Mouse (Mus musculus): ENCODE measurements around the gene Sesn3. TPM values are rescaled to one million over a fixed set of nuclear protein-coding genes. Genes with fewer than 3 reads are reported as not detected.
A peak's percentile ranks its signal among the peaks of the same experiment; 100 is the strongest.

Sesn3 gene
- polyA plus RNA-seq, 1 experiment from 2014 or later, result 33.6 TPM

- WGBS, result 37% methylated on average over 6 of the region's 6 CpGs
- Histone ChIP-seq H3K4me2 (ENCODE audit: low read depth, low read length) (no peak overlapping the region), H3K9me3 (ENCODE audit: control insufficient read depth, low read length) (no peaks in the 10 kb centered on the region), H3K36me3 (ENCODE audit: control insufficient read depth, insufficient read depth, low read length) (no peaks in the 10 kb centered on the region), H3K27me3 (ENCODE audit: control insufficient read depth, insufficient read depth, low read length) (no peaks in the 10 kb centered on the region), H3K9ac (replicated peaks; ENCODE audit: low read depth, low read length) (no peak overlapping the region), H3K4me3 (ENCODE audit: low read depth, low read length) (no peak overlapping the region), H3K4me1 (ENCODE audit: control insufficient read depth, insufficient read depth, low read length) (no peaks in the 10 kb centered on the region), H3K27ac (ENCODE audit: low read depth, low read length) (no peak overlapping the region)
- ATAC-seq (ENCODE audit: low read depth), result peak; percentile 50; the same call in 1 of the 2 replicates
These were observed 80.0 kb downstream of the Sesn3 start for GRCm38 (mm10) chr9:14354852-14355251.

- WGBS, result 80% methylated on average over 4 of the region's 4 CpGs
- H3K36me3 ChIP-seq (ENCODE audit: control insufficient read depth, insufficient read depth, low read length), result no peaks in the 10 kb centered on the region
- H3K4me3 ChIP-seq (ENCODE audit: low read depth, low read length), result no peak overlapping the region
- no peak for ATAC-seq (ENCODE audit: low read depth)
- H3K9me3 ChIP-seq (ENCODE audit: control insufficient read depth, low read length), result no peaks in the 10 kb centered on the region
- no peak overlapping the region for H3K9ac ChIP-seq (replicated peaks; ENCODE audit: low read depth, low read length)
- no peaks in the 10 kb centered on the region for H3K27me3 ChIP-seq (ENCODE audit: control insufficient read depth, insufficient read depth, low read length)
- H3K4me1 ChIP-seq (ENCODE audit: control insufficient read depth, insufficient read depth, low read length), result no peaks in the 10 kb centered on the region
- H3K27ac ChIP-seq (ENCODE audit: low read depth, low read length), result no peak overlapping the region
- H3K4me2 ChIP-seq (ENCODE audit: low read depth, low read length), result no peak overlapping the region
These were observed 82.2 kb downstream of the Sesn3 start for GRCm38 (mm10) chr9:14357033-14357432.

GRCm38 (mm10) chr9:14362068-14362768, 87.4 kb downstream of the Sesn3 start:
- no peak overlapping the region for H3K4me2 ChIP-seq (ENCODE audit: low read depth, low read length)
- H3K4me3 ChIP-seq (ENCODE audit: low read depth, low read length), result no peak overlapping the region
- no peaks in the 10 kb centered on the region for H3K9me3 ChIP-seq (ENCODE audit: control insufficient read depth, low read length)
- H3K27me3 ChIP-seq (ENCODE audit: control insufficient read depth, insufficient read depth, low read length), result no peaks in the 10 kb centered on the region
- no peak overlapping the region for H3K9ac ChIP-seq (replicated peaks; ENCODE audit: low read depth, low read length)
- no peak for ATAC-seq (ENCODE audit: low read depth)
- H3K36me3 ChIP-seq (ENCODE audit: control insufficient read depth, insufficient read depth, low read length), result no peaks in the 10 kb centered on the region
- H3K27ac ChIP-seq (ENCODE audit: low read depth, low read length), result no peak overlapping the region
- H3K4me1 ChIP-seq (ENCODE audit: control insufficient read depth, insufficient read depth, low read length), result no peaks in the 10 kb centered on the region
- WGBS, result 84% methylated on average over 8 of the region's 8 CpGs

GRCm38 (mm10) chr9:14363540-14363939, 88.7 kb downstream of the Sesn3 start:
- 82% methylated on average over 6 of the region's 6 CpGs for WGBS
- no peak overlapping the region for H3K9ac ChIP-seq (replicated peaks; ENCODE audit: low read depth, low read length)
- no peak for ATAC-seq (ENCODE audit: low read depth)
- H3K4me2 ChIP-seq (ENCODE audit: low read depth, low read length), result no peak overlapping the region
- no peaks in the 10 kb centered on the region for H3K36me3 ChIP-seq (ENCODE audit: control insufficient read depth, insufficient read depth, low read length)
- no peaks in the 10 kb centered on the region for H3K27me3 ChIP-seq (ENCODE audit: control insufficient read depth, insufficient read depth, low read length)
- no peaks in the 10 kb centered on the region for H3K9me3 ChIP-seq (ENCODE audit: control insufficient read depth, low read length)
- no peaks in the 10 kb centered on the region for H3K4me1 ChIP-seq (ENCODE audit: control insufficient read depth, insufficient read depth, low read length)
- no peak overlapping the region for H3K4me3 ChIP-seq (ENCODE audit: low read depth, low read length)
- H3K27ac ChIP-seq (ENCODE audit: low read depth, low read length), result no peak overlapping the region

DNA sequence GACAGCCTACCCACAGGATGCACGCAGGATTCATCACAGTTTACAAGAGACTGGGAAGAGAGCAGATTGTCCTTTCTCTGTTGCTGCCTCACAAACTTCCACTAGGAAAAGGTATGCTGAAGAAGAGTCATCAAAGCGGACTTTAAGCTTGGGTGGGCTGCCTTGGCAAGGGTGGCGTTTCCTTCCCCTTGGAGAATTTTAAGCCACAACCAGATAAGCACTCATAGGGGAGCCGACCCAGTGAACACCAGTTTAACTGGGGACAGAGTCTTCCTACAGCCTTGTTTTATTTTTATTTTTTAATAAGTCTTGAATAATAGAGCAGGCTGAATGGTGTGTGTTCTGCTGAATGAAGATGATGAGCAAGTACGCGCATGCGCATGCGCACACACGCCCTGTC, 89.9 kb downstream of the Sesn3 start:
- no peaks in the 10 kb centered on the region for H3K9me3 ChIP-seq (ENCODE audit: control insufficient read depth, low read length)
- no peaks in the 10 kb centered on the region for H3K4me1 ChIP-seq (ENCODE audit: control insufficient read depth, insufficient read depth, low read length)
- no peak for ATAC-seq (ENCODE audit: low read depth)
- 94% methylated on average over 9 of the region's 9 CpGs for WGBS
- no peak overlapping the region for H3K4me2 ChIP-seq (ENCODE audit: low read depth, low read length)
- no peaks in the 10 kb centered on the region for H3K27me3 ChIP-seq (ENCODE audit: control insufficient read depth, insufficient read depth, low read length)
- H3K9ac ChIP-seq (replicated peaks; ENCODE audit: low read depth, low read length), result no peak overlapping the region
- H3K36me3 ChIP-seq (ENCODE audit: control insufficient read depth, insufficient read depth, low read length), result no peaks in the 10 kb centered on the region
- H3K27ac ChIP-seq (ENCODE audit: low read depth, low read length), result no peak overlapping the region
- no peak overlapping the region for H3K4me3 ChIP-seq (ENCODE audit: low read depth, low read length)

DNA sequence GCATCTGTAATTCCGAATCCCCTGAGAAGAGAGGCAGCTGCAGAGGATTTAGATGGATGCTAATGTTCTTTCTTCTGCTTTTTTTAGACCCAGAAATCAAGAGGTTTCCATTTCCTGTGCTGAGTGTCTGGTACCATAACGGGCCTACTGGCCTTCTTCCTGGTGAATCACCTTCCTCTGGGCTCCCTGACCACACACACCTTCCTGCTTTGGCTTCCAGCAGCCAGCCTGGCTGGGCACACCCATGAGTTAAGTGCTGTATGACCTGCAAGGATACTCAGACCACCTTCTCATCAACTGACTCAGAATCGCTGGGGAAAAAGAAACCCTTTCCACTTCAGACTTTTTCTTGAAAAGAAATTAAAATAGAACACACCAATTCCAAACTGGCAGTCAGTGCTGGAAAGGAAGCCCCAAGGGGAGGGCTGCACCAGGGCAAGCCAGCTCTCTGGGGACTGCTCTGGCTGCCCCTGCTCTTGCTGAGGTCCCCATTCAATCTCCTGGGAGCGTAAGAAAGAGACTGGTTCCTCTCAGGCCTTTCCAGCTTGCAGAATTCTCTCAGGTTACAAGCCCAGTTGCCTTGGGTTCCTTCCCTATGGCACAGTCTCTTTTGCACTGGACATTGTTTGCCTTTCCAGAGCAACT, 90.7 kb downstream of the Sesn3 start:
- Histone ChIP-seq H3K27ac (ENCODE audit: low read depth, low read length) (no peak overlapping the region), H3K4me1 (ENCODE audit: control insufficient read depth, insufficient read depth, low read length) (no peaks in the 10 kb centered on the region), H3K4me3 (ENCODE audit: low read depth, low read length) (no peak overlapping the region), H3K9me3 (ENCODE audit: control insufficient read depth, low read length) (no peaks in the 10 kb centered on the region), H3K27me3 (ENCODE audit: control insufficient read depth, insufficient read depth, low read length) (no peaks in the 10 kb centered on the region), H3K4me2 (ENCODE audit: low read depth, low read length) (no peak overlapping the region), H3K36me3 (ENCODE audit: control insufficient read depth, insufficient read depth, low read length) (no peaks in the 10 kb centered on the region), H3K9ac (replicated peaks; ENCODE audit: low read depth, low read length) (no peak overlapping the region)
- ATAC-seq (ENCODE audit: low read depth), result no peak
- WGBS, result 58% methylated on average over 4 of the region's 4 CpGs

GRCm38 (mm10) chr9:14367850-14368249, 93.0 kb downstream of the Sesn3 start:
- H3K9ac ChIP-seq (replicated peaks; ENCODE audit: low read depth, low read length), result no peak overlapping the region

DNA sequence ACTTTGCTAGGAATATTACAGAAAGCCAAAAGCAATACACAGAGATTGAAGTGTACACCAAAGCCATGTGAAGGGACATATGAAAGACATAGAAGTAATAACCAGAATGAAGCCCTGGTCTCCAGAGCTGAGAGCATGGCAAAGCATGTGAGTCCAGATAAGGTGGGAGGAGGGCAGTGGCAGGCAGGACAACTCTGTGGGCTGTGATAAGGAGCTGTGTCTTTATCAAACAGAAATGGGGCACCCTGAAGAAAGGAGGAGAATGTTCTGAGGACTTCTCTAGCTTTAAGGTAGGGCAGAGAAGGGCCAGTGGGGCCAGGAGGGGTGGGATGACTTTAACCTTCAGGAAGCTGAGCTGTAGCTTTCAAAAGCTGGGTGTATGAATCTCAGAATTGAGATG, 94.4 kb downstream of the Sesn3 start:
- Histone ChIP-seq H3K27me3 (ENCODE audit: control insufficient read depth, insufficient read depth, low read length) (no peaks in the 10 kb centered on the region), H3K9me3 (ENCODE audit: control insufficient read depth, low read length) (no peaks in the 10 kb centered on the region), H3K36me3 (ENCODE audit: control insufficient read depth, insufficient read depth, low read length) (no peaks in the 10 kb centered on the region), H3K9ac (replicated peaks; ENCODE audit: low read depth, low read length) (no peak overlapping the region), H3K4me3 (ENCODE audit: low read depth, low read length) (no peak overlapping the region), H3K4me1 (ENCODE audit: control insufficient read depth, insufficient read depth, low read length) (no peaks in the 10 kb centered on the region), H3K4me2 (ENCODE audit: low read depth, low read length) (no peak overlapping the region), H3K27ac (ENCODE audit: low read depth, low read length) (no peak overlapping the region)
- no peak for ATAC-seq (ENCODE audit: low read depth)

More at GRCm38 (mm10) chr9:14367850-14368249, 93.0 kb downstream of the Sesn3 start:
- WGBS, result 96% methylated on average over 4 of the region's 4 CpGs
- no peak for ATAC-seq (ENCODE audit: low read depth)
- H3K27ac ChIP-seq (ENCODE audit: low read depth, low read length), result no peak overlapping the region
- no peak overlapping the region for H3K4me2 ChIP-seq (ENCODE audit: low read depth, low read length)
- H3K9me3 ChIP-seq (ENCODE audit: control insufficient read depth, low read length), result no peaks in the 10 kb centered on the region
- no peaks in the 10 kb centered on the region for H3K4me1 ChIP-seq (ENCODE audit: control insufficient read depth, insufficient read depth, low read length)
- H3K27me3 ChIP-seq (ENCODE audit: control insufficient read depth, insufficient read depth, low read length), result no peaks in the 10 kb centered on the region
- H3K36me3 ChIP-seq (ENCODE audit: control insufficient read depth, insufficient read depth, low read length), result no peaks in the 10 kb centered on the region
- no peak overlapping the region for H3K4me3 ChIP-seq (ENCODE audit: low read depth, low read length)

GRCm38 (mm10) chr9:14372440-14372839, 97.6 kb downstream of the Sesn3 start:
- no peak for ATAC-seq (ENCODE audit: low read depth)
- Histone ChIP-seq H3K4me2 (ENCODE audit: low read depth, low read length) (no peak overlapping the region), H3K27ac (ENCODE audit: low read depth, low read length) (no peak overlapping the region), H3K36me3 (ENCODE audit: control insufficient read depth, insufficient read depth, low read length) (no peaks in the 10 kb centered on the region), H3K4me1 (ENCODE audit: control insufficient read depth, insufficient read depth, low read length) (no peaks in the 10 kb centered on the region), H3K9me3 (ENCODE audit: control insufficient read depth, low read length) (no peaks in the 10 kb centered on the region), H3K4me3 (ENCODE audit: low read depth, low read length) (no peak overlapping the region), H3K9ac (replicated peaks; ENCODE audit: low read depth, low read length) (no peak overlapping the region), H3K27me3 (ENCODE audit: control insufficient read depth, insufficient read depth, low read length) (no peaks in the 10 kb centered on the region)
